7 mouse cellular contexts compared by ENCODE assay signal in the genomic region with DNA sequence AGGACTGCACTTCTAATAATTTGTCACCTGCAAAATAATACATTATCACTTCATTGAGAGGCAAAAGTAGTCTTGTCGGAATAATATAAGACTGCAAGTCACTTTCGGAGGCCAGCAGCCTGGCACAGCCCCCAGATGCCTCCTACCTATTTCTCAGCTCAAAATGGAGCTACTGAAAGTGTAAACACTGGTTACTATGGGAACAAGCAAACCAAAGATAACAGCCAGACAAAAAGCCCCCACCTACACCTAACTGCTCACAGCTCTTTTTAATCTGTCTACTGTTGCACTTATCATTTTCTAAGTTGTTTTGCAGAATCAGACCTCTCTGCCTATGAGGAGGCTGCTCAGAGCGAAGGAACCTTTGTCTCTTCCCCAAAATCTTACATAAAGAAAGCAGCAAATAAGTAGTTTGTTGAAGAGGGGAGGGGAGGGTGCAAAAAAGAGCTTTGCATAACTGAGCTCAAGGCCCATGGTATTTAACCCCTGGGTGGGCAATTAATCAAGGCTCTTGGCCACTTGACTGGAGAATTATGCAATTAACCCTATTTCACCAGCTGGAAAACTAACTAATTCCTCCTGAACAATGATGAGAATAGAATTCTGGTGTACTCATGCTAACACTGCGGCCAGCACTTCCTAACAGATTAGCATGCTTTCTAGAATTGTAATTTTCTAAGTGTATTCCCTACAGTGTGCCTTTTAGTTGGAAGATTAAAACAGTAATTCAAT.
DNase-seq lines count a peak whose midpoint lies in the region; ATAC-seq lines count a peak whose summit lies in the region.

No protein-coding gene starts in this region.

- H3K9ac ChIP-seq in midbrain, embryonic 13.5 days (replicated peaks): no peak overlapping the region
- no peak overlapping the region for H3K9ac ChIP-seq in forebrain, embryonic 13.5 days

- no peak for DNase-seq in midbrain, embryonic 10.5 days (ENCODE audit: low spot score)
- DNase-seq in layer of hippocampus, adult 8-10 months (ENCODE audit: low spot score in 2 of 2): peak; percentile 70 to 72
- peak; percentile 62 for DNase-seq in right cerebral cortex, postnatal 25 days
- no peak for DNase-seq in liver
- DNase-seq in kidney, adult 18-20 months: no peak

- H3K4me1 ChIP-seq in midbrain, embryonic 13.5 days (replicated peaks): peaks cover 9% of the 10 kb centered on the region
- peaks cover 9% of the 10 kb centered on the region for H3K4me1 ChIP-seq in midbrain, embryonic 10.5 days
- H3K4me1 ChIP-seq in forebrain, embryonic 13.5 days: peaks cover 18% of the 10 kb centered on the region

- H3K27ac ChIP-seq in midbrain, embryonic 13.5 days: no peak overlapping the region
- no peak overlapping the region; the same call in 1 of the 2 replicates for H3K27ac ChIP-seq in midbrain, embryonic 10.5 days (replicated peaks)
- no peak overlapping the region for H3K27ac ChIP-seq in forebrain, embryonic 13.5 days

- H3K4me2 ChIP-seq in midbrain, embryonic 13.5 days (replicated peaks): no peak overlapping the region
- H3K4me2 ChIP-seq in forebrain, embryonic 13.5 days: no peak overlapping the region

- no peaks in the 10 kb centered on the region for H3K9me3 ChIP-seq in midbrain, embryonic 13.5 days
- H3K9me3 ChIP-seq in midbrain, embryonic 10.5 days (replicated peaks): no peaks in the 10 kb centered on the region
- H3K9me3 ChIP-seq in forebrain, embryonic 13.5 days (replicated peaks): no peaks in the 10 kb centered on the region

- H3K4me3 ChIP-seq in midbrain, embryonic 13.5 days (replicated peaks): no peak overlapping the region
- H3K4me3 ChIP-seq in midbrain, embryonic 10.5 days: no peak overlapping the region
- H3K4me3 ChIP-seq in forebrain, embryonic 13.5 days: no peak overlapping the region

- no peaks in the 10 kb centered on the region for H3K27me3 ChIP-seq in midbrain, embryonic 13.5 days
- H3K27me3 ChIP-seq in midbrain, embryonic 10.5 days (ENCODE audit: low read depth, poor library complexity, severe bottlenecking): no peaks in the 10 kb centered on the region
- no peaks in the 10 kb centered on the region for H3K27me3 ChIP-seq in forebrain, embryonic 13.5 days

- 54% methylated on average over 4 of the region's 4 CpGs for WGBS in midbrain, embryonic 13.5 days
- WGBS in midbrain, embryonic 10.5 days: 64% methylated on average over 4 of the region's 4 CpGs
- WGBS in forebrain, embryonic 13.5 days: 30% methylated on average over 4 of the region's 4 CpGs

- peak; percentile 68 for ATAC-seq in midbrain, embryonic 13.5 days
- peak; percentile 74 for ATAC-seq in forebrain, embryonic 13.5 days

- H3K36me3 ChIP-seq in midbrain, embryonic 13.5 days: peaks cover 27% of the 10 kb centered on the region
- peaks cover 65% of the 10 kb centered on the region for H3K36me3 ChIP-seq in midbrain, embryonic 10.5 days
- peaks cover 29% of the 10 kb centered on the region for H3K36me3 ChIP-seq in forebrain, embryonic 13.5 days (ENCODE audit: poor library complexity, severe bottlenecking)

Comparison
In these comparisons a context has a peak if more than half of its experiments do, and no peak if none do; other contexts are left out.
1. DNase-seq: peak in layer of hippocampus, adult 8-10 months (2 of 2) and right cerebral cortex, postnatal 25 days (single experiment); none in midbrain, embryonic 10.5 days (single experiment), liver (single experiment) and kidney, adult 18-20 months (single experiment).